ENCODE assay signal across 41 mouse cellular contexts in genomic region chr7:142190289-142190688, GRCm38 (mm10). TPM values are rescaled to one million over a fixed set of nuclear protein-coding genes. Genes with fewer than 3 reads are reported as not detected.
"Had no signal": no experiment of that assay in that cellular context is flagged by ENCODE, and none has a peak within 500 bp of the region (broad histone marks: within the 10 kb centered on the region; RNA-seq: fewer than 3 reads in every experiment).

TSS of gene Gm10153 (minus strand) at chr7:142190389.

- H3K4me3 ChIP-seq: heart, embryonic 10.5 days; heart, embryonic 12.5 days; heart, embryonic 13.5 days; heart, embryonic 15.5 days; hindbrain, embryonic 10.5 days; hindbrain, embryonic 12.5 days; hindbrain, embryonic 13.5 days; hindbrain, embryonic 15.5 days; intestine, embryonic 15.5 days; kidney, embryonic 15.5 days; layer of hippocampus, adult 2 months had no signal

- H3K36me3 ChIP-seq: heart, embryonic 10.5 days; heart, embryonic 12.5 days; heart, embryonic 13.5 days; heart, embryonic 15.5 days; hindbrain, embryonic 10.5 days; hindbrain, embryonic 12.5 days; hindbrain, embryonic 13.5 days; hindbrain, embryonic 15.5 days; intestine, embryonic 15.5 days; kidney, embryonic 15.5 days had no signal

- H3K27me3 ChIP-seq: heart, embryonic 15.5 days; hindbrain, embryonic 15.5 days; intestine, embryonic 15.5 days had no signal

- H3K4me1 ChIP-seq: heart, embryonic 10.5 days; heart, embryonic 12.5 days; heart, embryonic 13.5 days; heart, embryonic 15.5 days; hindbrain, embryonic 10.5 days; hindbrain, embryonic 12.5 days; hindbrain, embryonic 13.5 days; hindbrain, embryonic 15.5 days; intestine, embryonic 15.5 days; kidney, embryonic 15.5 days had no signal

- H3K27ac ChIP-seq: heart, embryonic 10.5 days; heart, embryonic 13.5 days; heart, embryonic 15.5 days; hindbrain, embryonic 10.5 days; hindbrain, embryonic 12.5 days; hindbrain, embryonic 13.5 days; hindbrain, embryonic 14.5 days; hindbrain, embryonic 15.5 days; hindbrain, postnatal 0 days; intestine, embryonic 15.5 days; kidney, embryonic 15.5 days; kidney, postnatal 0 days; layer of hippocampus, adult 2 months had no signal

- H3K9me3 ChIP-seq: heart, embryonic 10.5 days; heart, embryonic 13.5 days; heart, embryonic 15.5 days; hindbrain, embryonic 10.5 days; hindbrain, embryonic 12.5 days; hindbrain, embryonic 13.5 days; hindbrain, embryonic 15.5 days; intestine, embryonic 15.5 days; kidney, embryonic 15.5 days had no signal

- H3K9ac ChIP-seq: heart, embryonic 12.5 days; heart, embryonic 13.5 days; heart, embryonic 15.5 days; hindbrain, embryonic 12.5 days; hindbrain, embryonic 13.5 days; hindbrain, embryonic 14.5 days; hindbrain, embryonic 15.5 days; intestine, embryonic 15.5 days; kidney, embryonic 15.5 days had no signal

- H3K4me2 ChIP-seq: heart, embryonic 11.5 days; heart, embryonic 12.5 days; heart, embryonic 13.5 days; heart, embryonic 15.5 days; hindbrain, embryonic 12.5 days; hindbrain, embryonic 13.5 days; hindbrain, embryonic 14.5 days; hindbrain, embryonic 15.5 days; intestine, embryonic 15.5 days; kidney, embryonic 15.5 days had no signal

- DNase-seq: heart, postnatal 10 days; heart, postnatal 14 days; heart, postnatal 36 days; heart, postnatal 4 days; kidney, adult 11 months; kidney, adult 18-20 months; kidney, adult 2 months; kidney, adult 8-10 months; kidney, adult 9 months; kidney, postnatal 10 days; kidney, postnatal 14 days; kidney, postnatal 25 days; kidney, postnatal 36 days; kidney, postnatal 4 days; layer of hippocampus, adult 9-11 months; layer of hippocampus, postnatal 36 days had no signal

- ATAC-seq: hindbrain, embryonic 16.5 days; hindbrain, postnatal 0 days; inflammation-experienced regulatory T-cells, adult 6 months; intestine, embryonic 15.5 days had no signal

RNA-seq across cellular contexts. Expression of gene Gm10153, which starts in this region (rescaled TPM):
- polyA plus RNA-seq: heart, embryonic 10.5 days; heart, embryonic 11.5 days; heart, embryonic 12.5 days; heart, embryonic 13.5 days; heart, embryonic 14.5 days; heart, embryonic 15.5 days; heart, embryonic 16.5 days; heart, postnatal 0 days; hindbrain, embryonic 10.5 days; hindbrain, embryonic 11.5 days; hindbrain, embryonic 12.5 days; hindbrain, embryonic 13.5 days; hindbrain, embryonic 14.5 days; hindbrain, embryonic 15.5 days; hindbrain, embryonic 16.5 days; hindbrain, postnatal 0 days; inflammation-experienced regulatory T-cells, adult 6 months; intestine, embryonic 14.5 days; intestine, embryonic 15.5 days; kidney, adult 2 months; kidney, embryonic 14.5 days; kidney, embryonic 15.5 days; kidney, embryonic 16.5 days; kidney, postnatal 0 days; large intestine, adult 2 months had no signal
